Mouse (Mus musculus): ENCODE data around the gene Lsm4.

Gene Lsm4

DNA sequence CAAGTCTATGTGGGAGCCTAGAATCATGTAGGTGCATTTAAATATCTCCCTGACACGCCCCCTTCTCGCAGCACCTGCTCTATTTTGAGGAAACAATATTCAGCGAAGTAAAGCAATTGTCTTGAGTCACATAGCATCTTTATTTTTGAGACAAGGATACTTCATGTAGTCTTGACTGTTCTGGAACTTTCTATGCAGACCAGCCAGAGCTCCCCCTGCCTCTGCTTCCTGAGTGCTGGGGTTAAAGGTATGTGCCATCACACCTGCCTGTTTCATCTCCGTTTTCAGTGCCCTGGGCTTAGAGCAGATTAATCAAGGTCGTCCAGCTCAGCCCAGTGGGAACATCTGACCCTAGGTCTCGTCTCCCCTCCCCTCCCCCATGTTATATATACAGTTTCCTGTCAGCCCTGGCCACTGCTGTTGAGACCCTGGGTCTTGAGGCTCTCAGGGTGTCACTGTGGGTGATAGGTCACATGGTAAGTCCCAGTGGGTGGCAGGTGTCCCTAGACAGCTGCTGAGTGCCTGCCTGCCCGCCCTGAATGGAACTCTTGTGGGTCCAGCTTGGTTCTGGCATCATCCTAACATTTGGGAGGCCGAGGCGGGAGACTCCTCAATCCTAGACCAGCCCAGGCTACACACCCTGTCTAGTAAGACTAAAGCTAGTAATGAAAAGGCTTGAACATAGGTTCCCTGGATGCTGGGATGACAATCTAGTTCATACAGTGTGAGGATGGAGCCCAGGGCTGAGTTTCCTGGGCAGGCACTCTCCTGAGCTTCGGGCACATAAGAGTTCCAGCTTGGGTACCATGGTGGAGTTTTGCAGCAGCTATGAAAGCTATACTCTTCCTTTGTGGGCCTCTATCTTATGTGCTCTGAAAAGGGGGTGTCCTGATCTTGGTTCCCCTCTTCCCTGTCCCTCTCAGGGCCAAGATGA is 28.3 kb downstream of the Lsm4 start:
- DNase-seq = peak; percentile 77

GRCm38 (mm10) chr8:70701982-70702841 is 29.2 kb downstream of the Lsm4 start:
- DNase-seq = peak; percentile 62

GRCm38 (mm10) chr8:70702842-70703182 is 29.8 kb downstream of the Lsm4 start:
- peak; percentile 92 for DNase-seq

GRCm38 (mm10) chr8:70703287-70703686 is 30.2 kb downstream of the Lsm4 start, which contains the start of gene Iqcn:
Gene Iqcn (plus strand): TSS chr8:70703457.
- DNase-seq = peak; percentile 52

DNA sequence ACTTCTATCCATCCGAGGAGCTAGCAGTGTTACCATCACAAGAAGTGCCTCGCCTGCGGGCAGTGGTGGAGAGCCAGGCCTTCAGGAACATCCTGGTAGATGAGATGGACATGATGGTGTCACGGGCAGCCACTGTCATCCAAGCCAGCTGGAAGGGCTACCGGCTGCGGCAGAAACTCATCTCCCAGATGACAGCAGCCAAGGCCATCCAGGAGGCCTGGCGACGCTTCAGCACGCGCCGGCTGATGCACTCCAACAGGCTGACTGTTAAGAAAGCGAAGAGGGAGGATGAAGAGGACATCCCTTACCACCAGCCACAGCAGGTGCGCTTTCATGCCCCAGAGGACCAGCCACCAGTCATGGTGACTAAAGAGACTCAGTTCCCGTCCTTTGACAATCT is 35.2 kb downstream of the Lsm4 start:
- DNase-seq = no peak

- DNase-seq = no peak
These were observed 36.7 kb downstream of the Lsm4 start for GRCm38 (mm10) chr8:70709794-70710193.

- DNase-seq = no peak
These were observed 37.2 kb downstream of the Lsm4 start for GRCm38 (mm10) chr8:70710296-70710695.

DNA sequence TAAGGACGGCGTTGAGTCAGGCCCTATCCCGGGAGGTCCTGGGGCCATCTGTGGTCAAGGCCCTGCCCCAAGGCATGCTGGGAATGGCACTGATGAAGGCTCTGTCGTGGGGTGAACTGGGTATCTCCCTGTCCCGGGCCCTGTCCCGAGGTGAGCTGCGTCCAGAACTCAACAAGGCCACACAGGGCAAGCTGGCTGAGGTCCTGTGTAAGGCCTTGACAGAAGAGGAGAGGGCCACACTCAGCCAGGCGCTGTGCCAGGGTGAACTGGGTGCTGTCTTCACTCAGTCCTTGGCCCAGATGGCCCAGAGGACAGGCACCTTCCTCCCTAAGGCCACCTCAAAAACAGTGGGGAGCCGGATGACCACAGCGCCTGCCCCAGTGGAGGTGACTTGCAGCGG is 38.0 kb downstream of the Lsm4 start:
- no peak for DNase-seq

DNA sequence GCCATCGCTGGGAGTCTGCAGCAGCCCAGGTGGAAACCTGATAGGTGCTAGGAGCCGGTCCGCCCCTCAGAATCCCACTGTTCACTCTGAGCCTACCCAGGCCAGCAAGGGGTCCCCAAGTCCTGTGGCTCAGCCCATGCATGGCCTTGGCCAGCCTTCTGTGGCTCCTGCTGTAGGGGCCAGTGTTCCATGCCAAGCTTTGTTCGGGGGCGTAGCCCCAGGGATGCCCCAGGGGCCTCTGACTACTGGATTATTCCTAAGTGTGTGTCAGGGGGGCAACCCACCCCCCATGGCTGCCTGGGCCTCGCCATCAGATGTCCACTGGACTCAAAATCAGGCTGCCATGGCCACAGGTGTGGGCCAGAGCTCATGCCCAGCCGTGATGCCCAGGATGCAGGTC is 40.9 kb downstream of the Lsm4 start:
- no peak for DNase-seq

GRCm38 (mm10) chr8:70715086-70715485 is 42.0 kb downstream of the Lsm4 start:
- no peak for DNase-seq

GRCm38 (mm10) chr8:70716521-70717400 is 43.7 kb downstream of the Lsm4 start:
- peak; percentile 17 for DNase-seq

DNA sequence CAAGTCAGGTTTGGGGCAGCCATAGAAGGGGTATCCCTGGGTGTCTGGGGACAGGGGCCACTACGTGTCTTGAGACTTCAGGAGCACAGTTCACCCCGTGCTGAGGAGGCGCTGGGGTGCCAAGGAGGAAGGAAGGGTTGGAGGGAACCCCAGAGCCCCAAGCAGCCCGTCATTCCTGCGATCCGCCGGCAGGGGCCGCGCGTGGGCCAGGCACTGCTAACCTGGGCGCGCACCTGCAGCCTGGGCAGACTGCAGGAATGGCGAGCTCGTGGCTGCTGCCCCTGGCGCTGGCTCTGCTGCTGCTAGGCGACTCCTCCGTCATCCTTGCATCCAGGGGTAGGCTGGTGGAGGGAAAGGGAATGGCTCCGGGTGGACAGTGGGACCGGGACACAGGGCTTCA is 45.2 kb downstream of the Lsm4 start, which contains the start of gene Gm3336:
Gene Gm3336 (plus strand): TSS at position 247 of the 400 bp plus-strand sequence.
- DNase-seq = peak; percentile 81

DNA sequence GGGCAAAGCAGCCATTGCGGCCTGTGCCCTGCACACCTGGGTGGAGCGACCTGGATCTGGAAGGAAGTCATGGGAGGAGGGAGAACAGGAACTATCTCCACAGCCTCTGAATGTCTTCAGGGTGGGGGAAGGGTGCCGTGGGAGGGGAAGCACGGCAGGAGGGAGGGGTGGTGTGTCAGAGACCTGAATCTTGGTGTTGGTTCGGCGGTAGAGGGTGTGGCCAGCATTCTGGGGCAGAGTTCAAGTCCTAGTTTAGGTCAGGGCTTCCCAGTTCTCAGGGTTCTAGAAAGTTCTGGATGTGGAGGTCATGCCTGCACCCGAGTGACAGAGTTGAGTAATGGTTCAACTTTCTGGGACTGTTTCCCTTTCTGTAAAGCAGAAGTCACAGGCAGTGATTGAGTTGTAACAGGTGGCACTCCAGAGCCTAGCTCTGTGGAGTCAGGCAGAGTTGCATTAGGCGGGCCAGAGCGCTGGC is 46.8 kb downstream of the Lsm4 start:
- DNase-seq = peak; percentile 25

GRCm38 (mm10) chr8:70720739-70721138 is 47.7 kb downstream of the Lsm4 start:
- peak; percentile 86 for DNase-seq

GRCm38 (mm10) chr8:70721601-70722000 is 48.6 kb downstream of the Lsm4 start:
- DNase-seq = peak; percentile 18

DNA sequence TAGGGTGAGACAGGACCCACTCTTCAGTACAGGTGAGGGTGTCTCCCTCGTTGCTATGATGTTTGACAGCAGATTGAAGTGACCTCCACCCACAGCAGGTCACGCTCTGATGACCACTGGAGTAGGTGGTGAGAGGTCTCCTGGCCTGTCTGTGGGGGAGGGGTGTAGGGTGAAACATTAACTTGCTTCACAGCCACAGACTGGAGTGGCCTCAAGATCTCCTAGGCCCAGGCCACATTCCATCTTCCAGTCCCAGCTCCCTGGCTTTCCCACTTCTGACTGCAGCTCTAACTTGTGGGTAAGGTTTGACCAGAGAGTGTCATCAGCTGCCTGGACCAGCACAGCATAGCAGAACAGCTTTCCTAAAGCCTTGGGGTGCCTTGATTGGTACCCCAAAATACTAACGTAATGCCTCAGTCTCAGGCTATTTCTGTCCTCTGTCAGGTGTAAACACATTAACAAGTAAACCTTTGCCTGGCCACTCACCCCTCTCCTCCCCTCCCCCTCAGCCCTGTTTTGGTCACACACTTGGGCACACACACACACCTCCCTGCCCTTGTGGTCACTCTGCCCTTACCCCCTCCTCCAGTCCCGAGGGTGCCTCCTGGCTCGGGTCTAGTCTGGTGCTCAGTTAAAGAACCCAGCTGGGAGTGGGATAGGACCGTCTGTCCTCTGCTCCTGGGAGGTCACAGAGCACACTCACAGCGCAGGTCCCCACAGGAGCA is 50.6 kb downstream of the Lsm4 start, which contains the start of gene Pde4c:
Gene Pde4c (plus strand): TSS at position 235 of the 725 bp plus-strand sequence.
- DNase-seq = no peak

- no peak for DNase-seq
These were observed 51.2 kb downstream of the Lsm4 start for GRCm38 (mm10) chr8:70724216-70724615.

- DNase-seq = no peak
These were observed 52.9 kb downstream of the Lsm4 start for GRCm38 (mm10) chr8:70725792-70726447.

DNA sequence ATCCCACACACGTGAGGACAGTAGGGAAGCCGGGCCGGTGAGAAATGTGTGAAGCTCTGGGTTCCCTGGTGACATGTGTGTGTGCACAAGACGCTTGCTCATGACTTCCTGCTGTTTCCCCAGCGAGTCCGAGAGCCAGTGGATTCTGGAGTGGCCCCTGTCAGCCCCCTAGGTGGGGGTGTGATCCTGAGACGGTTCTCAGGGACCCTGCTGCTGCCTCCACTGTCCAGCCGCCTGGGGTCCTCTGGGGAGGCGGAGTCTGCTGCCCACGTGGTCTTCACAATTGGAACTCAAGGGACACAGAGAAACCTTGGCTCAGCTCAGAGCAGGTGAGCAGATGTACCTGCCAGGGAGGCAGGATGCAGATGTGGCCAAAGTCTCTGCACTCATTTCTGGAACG is 53.7 kb downstream of the Lsm4 start:
- no peak for DNase-seq

All from cerebellum, adult 9-10 months (tissue).